Mouse (Mus musculus) G1E (cell line): ENCODE data around the gene Pan3.
A peak's percentile ranks its signal among the peaks of the same experiment; 100 is the strongest.

Experiments
- CTCF ChIP-seq: IDR thresholded peaks from 2 replicates; pipeline ENCODE4 v1.5.1; 2012; ENCODE audit warnings: low read depth, low read length, inconsistent platforms, mixed read lengths
- POLR2AphosphoS5 ChIP-seq: IDR thresholded peaks from 2 replicates; pipeline ENCODE4 v1.6.1; 2012; ENCODE audit warnings: low read depth, low read length, inconsistent platforms; ENCODE audit not compliant: insufficient replicate concordance
- TAL1 ChIP-seq: conservative IDR thresholded peaks from 2 replicates; pipeline ENCODE4 v1.6.1; 2012; ENCODE audit warnings: low read depth, low read length, inconsistent platforms, mixed read lengths

- no peak for TF ChIP-seq POLR2AphosphoS5
- peak; percentile 24; the same call in 1 of the 2 replicates for TF ChIP-seq CTCF
- TF ChIP-seq TAL1, result no peak
These were observed 11.4 kb upstream of the Pan3 start for GRCm38 (mm10) chr5:147418394-147419121.
